8 mouse cellular contexts compared by ENCODE assay signal in the genomic region with DNA sequence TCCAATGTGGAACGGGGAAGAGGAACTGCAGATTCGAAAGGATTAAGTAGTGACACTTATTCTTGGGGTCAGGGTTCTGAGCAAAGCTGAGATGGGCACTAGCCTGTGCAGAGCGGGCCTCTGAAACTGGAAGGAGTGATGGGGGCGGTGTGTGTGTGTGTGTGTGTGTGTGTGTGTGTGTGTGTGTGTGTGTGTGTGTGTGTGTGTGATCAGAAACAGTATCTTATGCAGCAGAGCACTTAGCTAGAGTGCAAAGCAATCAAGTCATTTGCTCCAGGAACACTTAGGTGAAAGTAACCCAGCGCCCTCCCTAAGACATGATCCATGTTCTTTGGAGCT. TPM values are rescaled to one million over a fixed set of nuclear protein-coding genes. Genes with fewer than 3 reads are reported as not detected.
DNase-seq lines count a peak whose midpoint lies in the region; ATAC-seq lines count a peak whose summit lies in the region.

No protein-coding gene starts in this region.

- no peaks in the 10 kb centered on the region for H3K27me3 ChIP-seq in hindbrain, embryonic 13.5 days
- no peaks in the 10 kb centered on the region for H3K27me3 ChIP-seq in midbrain, embryonic 12.5 days

- H3K9ac ChIP-seq in hindbrain, embryonic 13.5 days: peak overlapping the region; percentile 95
- H3K9ac ChIP-seq in midbrain, embryonic 12.5 days (replicated peaks): peak overlapping the region; percentile 90

- H3K9me3 ChIP-seq in hindbrain, embryonic 13.5 days: no peaks in the 10 kb centered on the region
- H3K9me3 ChIP-seq in midbrain, embryonic 12.5 days: no peaks in the 10 kb centered on the region

- H3K4me2 ChIP-seq in hindbrain, embryonic 13.5 days: peak overlapping the region; percentile 68
- peak overlapping the region; percentile 79 for H3K4me2 ChIP-seq in midbrain, embryonic 12.5 days (replicated peaks)

- peak; percentile 16 for DNase-seq in gastrocnemius, postnatal 25 days
- DNase-seq in gastrocnemius, adult 18-20 months (ENCODE audit: low spot score): no peak
- DNase-seq in thymus, postnatal 4 days: peak; percentile 22
- DNase-seq in thymus, postnatal 25 days: no peak
- no peak for DNase-seq in right cerebral cortex, postnatal 4 days
- no peak for DNase-seq in retina, embryonic 14.5 days (ENCODE audit: low spot score)

- peak overlapping the region; percentile 91 for H3K4me3 ChIP-seq in hindbrain, embryonic 13.5 days
- peak overlapping the region; percentile 96 for H3K4me3 ChIP-seq in midbrain, embryonic 12.5 days

- no peak for ATAC-seq in hindbrain, embryonic 13.5 days (ENCODE audit: low FRiP score)
- no peak for ATAC-seq in midbrain, embryonic 12.5 days (ENCODE audit: low FRiP score, low read depth)

- H3K27ac ChIP-seq in hindbrain, embryonic 13.5 days: peak overlapping the region; percentile 97
- peak overlapping the region; percentile 97 for H3K27ac ChIP-seq in midbrain, embryonic 12.5 days (replicated peaks)

- no peaks in the 10 kb centered on the region for H3K36me3 ChIP-seq in hindbrain, embryonic 13.5 days
- H3K36me3 ChIP-seq in midbrain, embryonic 12.5 days: no peaks in the 10 kb centered on the region

- 9% methylated on average over 5 of the region's 5 CpGs for WGBS in hindbrain, embryonic 13.5 days
- WGBS in midbrain, embryonic 12.5 days: 11% methylated on average over 5 of the region's 5 CpGs

- H3K4me1 ChIP-seq in hindbrain, embryonic 13.5 days (replicated peaks): peaks cover 48% of the 10 kb centered on the region
- peaks cover 18% of the 10 kb centered on the region for H3K4me1 ChIP-seq in midbrain, embryonic 12.5 days

RNA-seq across cellular contexts. Expression of a gene that starts 2.0 kb away (rescaled TPM):
- 100 to 1,000 TPM; 130 to 149 TPM for total RNA-seq in gastrocnemius, postnatal 25 days (2021)
- 100 to 1,000 TPM; 160 to 203 TPM for total RNA-seq in gastrocnemius, adult 18-20 months (2021)
- 131 and 134 TPM in 2 replicates for polyA plus RNA-seq in hindbrain, embryonic 13.5 days (2015; fragmentation: Nextera tagmentation; extraction: Ambion mirVana)
- polyA plus RNA-seq in midbrain, embryonic 12.5 days (2016; fragmentation: Nextera tagmentation; extraction: Ambion mirVana): 98.2 and 105 TPM in 2 replicates

Comparison
In these comparisons a context has a peak if more than half of its experiments do, and no peak if none do; other contexts are left out.
1. DNase-seq: peak in gastrocnemius, postnatal 25 days (single experiment) and thymus, postnatal 4 days (single experiment); none in gastrocnemius, adult 18-20 months (single experiment), thymus, postnatal 25 days (single experiment), right cerebral cortex, postnatal 4 days (single experiment) and retina, embryonic 14.5 days (single experiment).